Mouse (Mus musculus) hematopoietic stem cell, adult 5-6 weeks (primary cell): Measurements from ENCODE around the gene Prkaa1. TPM values are rescaled to one million over a fixed set of nuclear protein-coding genes. Genes with fewer than 3 reads are reported as not detected.

Experiments
- ATAC-seq, 2 experiments: fragments of 125-278 bp in 1 of 2; replicated peaks in 1 of 2; 2 replicates each; pipeline ENCODE4 v1.8.0; 2016 to 2017; ENCODE audit warnings: inconsistent platforms in 2 of 2, mild to moderate bottlenecking in 2 of 2, moderate number of reproducible peaks in 2 of 2, low read depth in 1 of 2, moderate TSS enrichment in 1 of 2; ENCODE audit not compliant: low FRiP score in 2 of 2, poor library complexity in 2 of 2, severe bottlenecking in 2 of 2, insufficient read depth in 1 of 2, low TSS enrichment in 1 of 2
- total RNA-seq: library from RNA; stranded (forward); fragments of 172-1452, 232-1000 nt; gene quantifications from 2 replicates; pipeline ENCODE4 v1.2.3, GENCODE M21; 2017

Prkaa1 gene
- total RNA-seq: 25.6 and 38.5 TPM in 2 replicates

DNA sequence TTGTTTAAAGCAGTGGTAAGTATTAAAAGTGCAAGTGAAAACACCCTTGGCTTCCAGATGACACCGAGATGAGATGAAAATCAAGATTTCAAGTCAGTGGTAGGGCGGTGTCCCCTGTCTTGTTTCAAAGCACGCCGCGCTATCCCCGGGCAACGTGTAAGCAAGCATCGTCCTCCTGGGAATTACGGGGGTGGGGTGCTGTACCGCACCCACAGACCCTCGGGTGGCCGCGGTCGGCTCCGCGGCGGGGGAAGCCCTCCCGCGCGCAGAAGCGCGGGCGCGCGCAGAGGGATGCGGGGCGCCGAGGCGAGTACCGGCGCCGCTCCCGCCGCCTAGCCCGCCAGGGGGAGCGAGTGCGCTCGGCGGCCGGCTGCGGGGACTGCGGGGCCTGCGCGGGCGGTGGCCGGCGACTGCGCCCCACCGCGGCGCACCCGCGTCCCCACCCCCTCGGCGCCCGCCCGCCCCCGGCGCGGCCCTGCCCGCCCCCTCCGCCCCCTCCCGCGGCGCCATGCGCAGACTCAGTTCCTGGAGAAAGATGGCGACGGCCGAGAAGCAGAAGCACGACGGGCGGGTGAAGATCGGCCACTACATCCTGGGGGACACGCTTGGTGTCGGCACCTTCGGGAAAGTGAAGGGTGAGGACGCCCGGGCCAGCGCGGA lies at the start of gene Prkaa1:
TSS of gene Prkaa1 (plus strand) at position 501 of the 660 bp plus-strand sequence.
- peak; percentile 14 to 59 for ATAC-seq

GRCm38 (mm10) chr15:5095534-5096301 lies 47.9 kb upstream of the Prkaa1 start:
- no peak for ATAC-seq

- ATAC-seq: no peak
Observed at GRCm38 (mm10) chr15:5097376-5097775, 46.3 kb upstream of the Prkaa1 start.

DNA sequence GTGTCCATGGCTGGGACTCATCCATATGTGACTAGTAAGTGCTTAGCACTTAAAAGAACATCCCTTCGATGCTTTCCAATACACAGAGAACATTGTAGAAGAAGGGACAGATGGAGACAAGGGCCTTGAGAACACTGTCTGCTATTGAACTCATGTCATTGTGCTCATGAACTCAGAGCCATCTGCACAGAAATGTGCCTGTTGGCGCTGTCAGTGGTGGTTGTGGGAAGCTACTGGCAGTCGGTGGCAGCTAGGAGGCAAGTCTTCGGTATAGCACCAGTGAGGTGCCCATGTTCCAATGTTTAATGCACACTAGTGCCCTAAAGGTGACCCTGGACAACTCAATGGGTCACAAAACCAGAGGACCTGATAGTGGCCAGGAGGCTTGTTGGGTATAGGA lies 41.3 kb upstream of the Prkaa1 start:
- ATAC-seq: no peak

GRCm38 (mm10) chr15:5105891-5106290 lies 37.8 kb upstream of the Prkaa1 start:
- no peak for ATAC-seq

- ATAC-seq: peak; percentile 48 to 63; a peak in 2 of 4 replicates
Observed at GRCm38 (mm10) chr15:5106293-5106692, 37.4 kb upstream of the Prkaa1 start.

- ATAC-seq: peak; percentile 74 to 86; a peak in 3 of 4 replicates
Observed at GRCm38 (mm10) chr15:5107686-5108654, 35.7 kb upstream of the Prkaa1 start, which contains the start of gene Card6. TSS of gene Card6 (minus strand) at chr15:5108539.

DNA sequence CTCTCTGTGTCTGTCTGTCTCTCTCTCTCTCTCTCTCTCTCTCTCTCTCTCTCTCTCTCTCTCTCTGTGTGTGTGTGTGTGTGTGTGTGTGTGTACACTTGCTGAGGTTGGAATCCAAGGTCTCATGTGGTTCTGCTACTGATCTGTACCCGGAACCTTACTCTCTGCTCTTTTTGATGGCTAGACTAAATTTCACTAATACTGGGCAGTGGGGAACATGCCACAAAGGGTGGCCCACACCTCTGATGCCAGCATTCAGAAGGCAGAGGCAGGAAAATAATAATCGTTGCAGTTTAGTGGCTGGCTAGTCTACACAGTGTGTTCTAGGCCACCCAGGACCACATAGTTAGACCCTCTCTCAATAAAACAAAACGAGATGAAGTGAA lies 35.0 kb upstream of the Prkaa1 start:
- ATAC-seq: peak in 1 of 2 experiments; percentile 33; a peak in 3 of 4 replicates

DNA sequence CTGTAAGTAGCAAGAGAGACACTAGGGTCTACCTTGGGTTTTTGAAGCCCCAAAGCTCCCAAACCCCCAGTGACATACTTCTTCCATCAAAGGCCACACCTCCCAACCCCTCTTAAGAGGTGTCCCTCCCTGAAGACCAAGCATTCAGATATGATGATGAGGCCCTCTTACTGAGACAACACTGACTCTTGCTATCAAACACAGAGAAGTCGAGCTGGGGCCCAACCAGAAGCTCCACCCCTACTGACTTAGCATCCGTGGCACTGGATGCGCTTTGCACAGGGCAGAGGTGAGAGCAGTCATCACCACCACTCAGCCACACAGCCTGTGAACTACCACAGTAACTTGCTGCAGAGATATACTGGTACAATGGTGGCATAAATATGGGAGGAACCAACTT lies 31.0 kb upstream of the Prkaa1 start:
- ATAC-seq: no peak

- ATAC-seq: no peak
Observed at GRCm38 (mm10) chr15:5115173-5115572, 28.5 kb upstream of the Prkaa1 start.

DNA sequence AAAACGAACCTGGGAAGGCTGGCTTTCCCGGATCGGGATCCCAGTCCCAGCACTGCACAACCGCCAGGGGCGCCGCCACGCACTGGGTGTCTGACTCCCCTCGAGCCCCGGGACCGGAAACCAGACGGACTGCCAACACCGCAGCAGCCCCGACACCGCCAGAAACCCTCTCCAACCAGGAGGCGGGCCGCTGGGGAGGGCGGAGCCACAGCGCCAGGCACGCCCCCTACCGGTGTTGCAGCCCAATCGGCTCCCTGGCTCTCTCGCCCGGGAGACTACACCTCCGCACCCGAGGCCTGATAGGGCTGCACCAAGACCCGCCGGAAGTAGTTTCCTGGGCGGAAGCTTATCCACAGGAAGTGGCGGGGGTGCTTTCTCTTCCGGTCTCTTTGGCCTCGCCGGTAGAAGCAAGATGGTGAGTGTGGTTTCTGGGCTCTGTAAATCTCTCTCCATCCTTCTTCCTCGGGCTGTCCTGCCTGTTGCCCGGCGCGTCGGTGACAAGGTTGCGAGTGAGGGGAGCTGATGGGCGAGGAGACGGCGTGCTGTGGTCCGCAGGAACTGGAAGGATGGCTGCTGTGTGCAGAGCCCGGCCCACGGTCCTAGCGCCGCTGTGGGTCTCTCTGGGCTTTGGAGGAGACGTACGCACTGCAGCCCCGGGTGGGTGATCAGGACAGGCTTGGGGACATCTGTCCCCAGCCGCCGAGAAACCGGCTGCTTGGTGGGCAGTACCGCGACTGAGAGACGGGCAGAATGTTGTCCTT lies 27.2 kb upstream of the Prkaa1 start, which contains the start of gene Rpl37:
TSS of gene Rpl37 (plus strand) at position 376 of the 761 bp plus-strand sequence.
- ATAC-seq: peak; percentile 96

- ATAC-seq: peak; percentile 6 to 31; a peak in 3 of 4 replicates
Observed at GRCm38 (mm10) chr15:5117031-5117601, 26.5 kb upstream of the Prkaa1 start.

DNA sequence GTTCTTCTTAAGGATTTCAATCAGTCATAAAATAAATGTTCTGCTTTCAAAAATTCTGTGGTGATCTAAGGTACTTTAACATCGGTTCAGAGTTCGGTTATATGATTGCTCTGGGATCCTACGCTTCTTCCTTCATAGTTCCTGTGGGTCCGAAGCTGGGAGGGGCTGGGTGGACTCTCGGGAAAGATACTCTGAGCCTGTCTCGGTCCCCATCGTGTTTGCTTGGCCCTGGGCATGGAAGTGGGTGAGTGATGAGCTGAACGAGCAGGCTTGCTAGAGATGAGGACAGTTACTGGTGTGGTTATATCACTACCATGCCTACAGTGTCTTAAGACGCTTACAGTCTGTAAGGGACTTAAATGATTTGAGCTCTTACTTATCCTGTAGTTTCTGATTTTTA lies 25.0 kb upstream of the Prkaa1 start:
- ATAC-seq: no peak

DNA sequence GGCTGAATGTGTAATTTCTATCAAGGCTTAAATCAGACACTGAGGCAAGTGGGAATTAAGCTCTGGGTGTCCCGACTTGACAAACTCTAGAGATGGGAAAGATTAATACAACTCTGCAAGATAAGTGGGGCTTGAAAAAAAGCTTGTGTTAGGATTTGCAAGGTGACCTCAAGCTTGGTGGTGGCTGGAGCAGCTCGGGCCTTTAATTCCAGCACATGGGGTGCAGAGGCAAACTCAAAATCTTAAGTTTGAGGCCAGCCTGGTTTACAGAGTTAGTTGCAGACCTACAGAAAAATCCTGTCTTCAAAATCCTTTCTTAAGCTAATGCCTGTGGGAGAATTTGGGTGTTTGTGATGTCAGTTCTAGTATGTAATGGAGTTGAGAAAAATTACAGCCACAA lies 24.5 kb upstream of the Prkaa1 start:
- ATAC-seq: no peak

DNA sequence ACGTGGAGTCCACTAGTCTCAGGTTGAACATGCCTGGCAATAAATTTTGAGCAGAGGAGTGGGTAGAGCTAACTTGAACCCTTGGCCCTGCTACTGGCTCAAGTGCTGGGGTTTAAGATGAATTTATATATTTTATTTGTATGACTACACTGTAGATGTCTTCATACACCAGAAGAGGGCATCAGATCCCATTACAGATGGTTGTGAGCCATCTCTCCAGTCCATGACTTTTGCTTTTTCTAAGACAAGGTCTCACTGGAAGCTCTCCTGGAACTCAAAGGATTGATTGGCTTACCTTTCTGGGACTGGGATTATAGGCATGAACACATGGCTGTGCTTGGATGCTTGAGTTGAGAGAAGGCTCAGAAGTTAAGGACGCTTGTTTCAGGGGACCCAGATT lies 24.0 kb upstream of the Prkaa1 start:
- no peak for ATAC-seq

DNA sequence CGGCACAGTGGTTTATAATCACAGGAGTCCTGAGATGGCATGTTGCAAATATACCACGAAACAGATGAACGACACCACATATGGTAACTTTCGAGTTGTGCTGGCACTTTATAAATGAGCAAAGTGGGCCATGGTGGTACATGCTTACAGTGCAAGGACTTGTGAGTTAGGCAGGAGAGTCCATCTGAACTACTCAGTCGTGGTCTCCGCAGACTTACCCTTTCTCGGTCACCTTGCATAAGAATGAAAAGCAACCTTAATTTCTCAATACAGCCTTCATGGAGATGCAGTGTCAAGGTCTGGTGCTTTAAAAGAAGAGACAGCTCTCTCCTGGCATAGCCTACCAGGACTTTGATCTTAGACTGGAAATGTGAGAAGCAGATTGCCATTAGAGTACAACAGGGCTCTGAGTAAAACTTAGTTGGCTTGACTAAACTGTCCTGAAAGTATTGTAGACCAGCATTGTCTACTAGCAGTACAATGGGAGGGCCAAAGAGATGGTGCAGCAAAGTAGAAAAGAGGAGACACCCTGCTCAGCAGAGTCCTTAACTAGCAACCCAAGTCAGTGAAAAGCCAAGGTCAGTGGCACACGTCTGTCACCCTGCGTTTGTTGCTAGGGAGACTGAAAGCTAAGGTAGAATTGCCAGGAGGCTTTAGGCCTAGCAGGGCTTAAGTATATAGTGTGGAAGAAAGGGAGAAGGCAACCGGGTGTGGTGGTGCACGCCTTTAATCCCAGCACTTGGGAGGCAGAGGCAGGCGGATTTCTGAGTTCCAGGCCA lies 21.9 kb upstream of the Prkaa1 start:
- ATAC-seq: no peak
